ENCODE assay signal across 22 mouse cellular contexts in the genomic region with DNA sequence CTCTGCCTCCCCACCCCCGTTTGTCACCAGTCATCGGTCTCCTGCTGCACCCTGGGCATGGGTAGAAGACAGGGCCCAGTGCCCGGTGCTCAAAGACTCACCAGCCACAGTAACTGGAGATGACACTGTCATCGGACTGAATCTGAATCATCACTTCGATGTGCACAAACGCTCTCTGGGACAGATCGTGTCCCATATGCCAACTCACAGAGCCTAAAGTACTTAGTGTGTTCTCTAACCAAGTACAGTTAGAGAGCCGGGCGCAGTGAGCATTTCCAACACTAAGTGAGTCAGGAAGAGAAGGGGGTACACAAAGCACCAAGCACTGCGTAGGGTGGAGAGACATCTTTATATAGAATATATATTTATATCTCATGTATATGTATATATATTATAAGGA. TPM values are rescaled to one million over a fixed set of nuclear protein-coding genes. Genes with fewer than 3 reads are reported as not detected.
"Had no signal": no experiment of that assay in that cellular context is flagged by ENCODE, and none has a peak within 500 bp of the region (broad histone marks: within the 10 kb centered on the region; RNA-seq: fewer than 3 reads in every experiment).

No protein-coding gene starts in this region.

- H3K27ac ChIP-seq: intestine, embryonic 15.5 days; kidney, embryonic 15.5 days; liver, embryonic 13.5 days; stomach, postnatal 0 days had no signal

- DNase-seq: kidney, adult 11 months; kidney, adult 8-10 months; kidney, postnatal 10 days; kidney, postnatal 36 days; layer of hippocampus, postnatal 36 days; liver, embryonic 13.5 days; lung, adult 2 months; lung, postnatal 14 days; lung, postnatal 4 days; midbrain, embryonic 14.5 days; thymus, adult 18-20 months; thymus, postnatal 36 days had no signal

- H3K4me3 ChIP-seq: intestine, embryonic 15.5 days; kidney, embryonic 15.5 days; left cerebral cortex, adult 2 months; liver, embryonic 13.5 days had no signal

RNA-seq across cellular contexts. Expression of a gene that starts 2.1 kb away (rescaled TPM):
- total RNA-seq: layer of hippocampus, adult 18-20 months; left cerebral cortex, adult 2 months; left cerebral cortex, postnatal 36 days; megakaryocyte progenitor cell, adult 5-6 weeks; megakaryocyte-erythroid progenitor cell, adult 5-6 weeks; midbrain, postnatal 0 days had no signal
- polyA plus RNA-seq: midbrain, embryonic 14.5 days; neural tube, embryonic 14.5 days had no signal
